Mouse (Mus musculus): Measurements from ENCODE around the gene Wdr77.

DNA sequence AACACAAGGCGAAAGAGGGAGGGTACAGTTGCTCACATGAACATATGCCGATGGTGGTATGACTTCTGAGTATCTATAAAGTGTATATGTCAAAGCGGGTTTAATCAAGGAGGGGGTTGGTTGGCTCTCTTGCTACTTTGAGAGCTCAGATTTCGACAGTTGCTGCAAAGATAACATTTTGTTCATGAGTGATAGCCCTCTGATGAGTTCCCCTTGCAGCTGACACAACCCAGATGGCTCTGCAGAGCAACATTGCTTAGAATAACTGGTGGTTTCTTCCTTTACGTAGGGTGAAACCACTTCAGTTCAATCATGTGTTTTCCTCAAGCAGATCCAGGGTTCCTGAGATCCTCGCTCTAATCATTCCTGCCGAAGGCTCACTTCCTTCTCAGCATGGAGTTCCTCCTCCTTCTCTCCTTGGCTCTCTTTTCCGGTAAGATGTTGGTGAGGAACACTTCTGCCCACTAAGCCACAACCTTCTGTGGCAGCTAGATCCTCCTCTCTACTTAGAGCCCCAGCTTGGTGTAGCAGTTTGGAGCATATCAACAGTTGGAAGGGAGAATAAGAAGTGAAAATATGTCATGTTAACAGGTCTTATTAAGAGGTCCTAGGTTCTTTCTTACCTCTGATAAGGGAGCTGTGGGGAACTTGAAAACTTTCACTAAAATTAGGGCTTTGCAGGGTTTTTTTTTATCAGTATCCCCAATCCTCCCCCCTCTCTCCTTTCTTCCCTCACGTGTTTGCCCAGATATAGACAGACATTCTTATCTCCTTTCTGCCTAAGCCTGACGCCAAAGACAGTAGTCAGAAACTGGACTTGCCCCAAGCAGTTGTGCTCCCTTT is 45.1 kb upstream of the Wdr77 start:
- TF ChIP-seq CTCF (conservative IDR thresholded peaks at IDR 0.05; ENCODE audit: low read length) (no peak), NANOG (IDR thresholded peaks at IDR 0.05; ENCODE audit: borderline replicate concordance, low read length) (no peak), POU5F1 (IDR thresholded peaks at IDR 0.05; ENCODE audit: borderline replicate concordance, low read length) (no peak)

Measured in E14TG2a.4 (cell line).